Mouse (Mus musculus) kidney, adult 2 months (tissue): ENCODE data around the gene Trim27.

Source experiments
- CTCF ChIP-seq: fragments of 200-500 bp; conservative IDR thresholded peaks from 2 replicates; pipeline ENCODE4 v1.5.1; 2011; ENCODE audit warnings: low read depth, mild to moderate bottlenecking, control low read depth, low read length, moderate library complexity, mixed read lengths; ENCODE audit not compliant: insufficient read depth, insufficient read length
- POLR2A ChIP-seq: fragments of 200-500 bp; IDR thresholded peaks from one replicate; pipeline ENCODE4 v1.6.1; 2011; ENCODE audit warnings: low read depth, low read length, control low read depth

- TF ChIP-seq POLR2A = no peak
- no peak for TF ChIP-seq CTCF
These were observed 6.2 kb upstream of the Trim27 start for GRCm38 (mm10) chr13:21173072-21173471.
